Mouse (Mus musculus) brain, embryonic 14.5 days (tissue): Measurements from ENCODE around the gene Faf1. TPM values are rescaled to one million over a fixed set of nuclear protein-coding genes. Genes with fewer than 3 reads are reported as not detected.

Source experiments
- DNase-seq: peaks from one replicate; pipeline ENCODE4 v3.0.0-alpha.2; 2011; ENCODE audit warnings: low read depth
- CTCF ChIP-seq: fragments of 200-500 bp; IDR thresholded peaks from 2 replicates; pipeline ENCODE4 v1.5.1; 2012; ENCODE audit warnings: inconsistent platforms, mild to moderate bottlenecking, moderate library complexity, borderline replicate concordance; ENCODE audit not compliant: insufficient read depth, insufficient read length; ENCODE audit errors: extremely low read depth
- POLR2A ChIP-seq: fragments of 200-500 bp; IDR thresholded peaks from 2 replicates; pipeline ENCODE4 v1.6.1; 2012; ENCODE audit warnings: mild to moderate bottlenecking, inconsistent platforms, borderline replicate concordance; ENCODE audit not compliant: poor library complexity, insufficient read depth, insufficient read length, severe bottlenecking; ENCODE audit errors: extremely low read depth
- polyA plus RNA-seq: library from polyadenylated mRNA; depleted of rRNA; stranded (reverse); fragments of >200 nt; gene quantifications from 2 replicates; pipeline ENCODE4 v1.2.3, GENCODE M21; 2012

The Faf1 gene
- polyA plus RNA-seq, 1 experiment, result 31.7 TPM

DNA sequence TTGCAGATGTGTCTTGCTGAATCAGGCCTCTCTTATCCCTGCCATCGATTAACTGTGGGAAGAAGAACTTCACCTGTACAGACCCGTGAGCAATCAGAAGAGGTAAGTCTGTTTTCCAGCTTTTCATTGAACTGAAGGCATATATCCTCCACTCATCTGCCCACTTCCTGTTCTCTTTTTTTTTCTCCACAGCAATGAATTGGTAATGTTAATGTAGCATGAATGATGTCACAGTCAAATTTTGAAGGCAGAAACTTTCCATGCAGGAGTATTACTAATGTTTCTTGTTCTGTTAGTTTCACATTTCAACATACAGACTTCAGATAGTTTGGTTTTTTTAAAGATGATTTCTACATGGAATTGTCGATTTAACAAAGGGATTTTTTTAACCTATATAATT is 153.4 kb downstream of the Faf1 start:
- DNase-seq, result no peak
- TF ChIP-seq CTCF (no peak), POLR2A (no peak)

DNA sequence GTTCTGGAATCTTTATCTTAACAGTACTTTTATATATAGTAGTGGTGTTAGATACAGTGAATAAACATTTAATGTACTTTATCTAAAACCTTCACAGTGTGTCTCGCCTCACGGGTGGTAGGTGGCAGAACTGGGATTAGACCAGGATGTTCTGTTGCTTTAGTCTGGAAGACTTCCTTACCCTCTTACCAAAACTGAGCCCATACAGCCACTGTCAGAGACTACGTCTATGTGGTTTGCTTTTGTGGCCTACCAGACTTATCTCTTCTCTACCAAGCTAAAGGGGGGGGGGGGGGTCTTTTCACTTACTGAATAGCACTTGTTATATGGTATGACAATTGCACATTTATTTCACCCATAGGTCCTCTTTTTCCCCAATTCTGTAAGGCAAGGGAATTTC is 181.5 kb downstream of the Faf1 start:
- no peak for TF ChIP-seq POLR2A
- no peak for TF ChIP-seq CTCF
- DNase-seq, result no peak

GRCm38 (mm10) chr4:109858571-109859392 is 182.4 kb downstream of the Faf1 start:
- no peak for TF ChIP-seq CTCF
- TF ChIP-seq POLR2A, result no peak
- peak; percentile 72 for DNase-seq

DNA sequence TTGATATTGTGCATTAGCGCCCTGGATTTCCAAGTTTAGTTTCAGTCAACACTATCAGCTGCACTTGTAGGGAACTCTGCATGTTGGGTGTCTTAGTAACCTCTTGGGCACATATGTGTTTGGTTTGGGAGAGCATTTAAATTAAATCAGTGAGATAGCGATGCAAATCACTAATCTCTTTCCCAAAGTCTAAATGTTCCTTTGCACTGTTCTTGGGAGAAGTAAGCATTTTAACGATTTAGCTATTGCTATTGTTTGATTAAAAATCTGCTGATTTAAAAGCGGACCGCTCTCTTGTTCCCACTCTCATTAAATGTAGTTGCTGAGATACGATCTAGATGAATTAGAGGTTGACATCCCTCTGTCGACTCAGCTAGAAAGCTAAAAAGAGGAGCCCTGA is 183.0 kb downstream of the Faf1 start:
- no peak for TF ChIP-seq POLR2A
- no peak for TF ChIP-seq CTCF
- DNase-seq, result peak; percentile 30

DNA sequence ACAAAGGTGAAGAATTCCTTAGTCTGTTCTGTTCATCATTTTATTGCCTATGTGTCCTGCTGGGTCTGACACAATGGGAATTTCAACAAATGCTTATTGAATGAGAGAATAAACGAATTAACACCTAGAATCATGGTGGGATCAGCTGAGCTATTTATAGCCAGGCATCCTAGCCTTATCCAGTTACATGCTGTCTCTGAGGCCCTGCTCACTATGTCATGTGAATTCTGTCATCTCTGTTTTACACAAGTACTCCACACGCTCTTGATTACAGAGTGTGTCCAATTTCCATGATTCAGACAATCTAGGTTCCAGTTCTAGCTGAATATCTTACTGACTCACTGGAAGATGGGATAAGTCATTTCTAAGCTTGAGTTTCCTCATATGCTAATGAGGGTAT is 183.9 kb downstream of the Faf1 start:
- peak; percentile 45 for DNase-seq
- TF ChIP-seq CTCF, result no peak
- no peak for TF ChIP-seq POLR2A

- TF ChIP-seq POLR2A, result no peak
- no peak for TF ChIP-seq CTCF
- DNase-seq, result peak; percentile 53
Measured at GRCm38 (mm10) chr4:109862271-109862670, 185.9 kb downstream of the Faf1 start.

DNA sequence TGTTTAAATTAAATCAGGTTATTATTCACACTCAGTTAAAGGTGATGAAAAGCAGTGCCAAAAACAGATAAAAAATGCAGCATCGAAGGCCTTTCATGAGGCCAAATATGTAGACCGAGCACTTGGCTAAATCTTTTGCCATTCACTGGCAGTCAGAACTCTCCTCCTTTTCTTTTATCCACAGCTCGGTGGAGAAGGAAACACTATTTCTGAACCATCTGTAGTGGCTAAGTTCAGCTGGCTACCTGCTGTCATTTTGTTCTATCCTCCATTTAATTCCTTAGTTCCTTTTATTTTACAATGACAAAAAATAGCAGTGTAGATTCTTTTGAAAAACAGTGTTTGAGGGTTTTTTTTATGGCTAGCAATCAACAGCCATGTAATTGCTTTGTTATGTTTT is 186.6 kb downstream of the Faf1 start:
- TF ChIP-seq CTCF (no peak), POLR2A (no peak)
- DNase-seq, result peak; percentile 80

- DNase-seq, result peak; percentile 48
- TF ChIP-seq CTCF (no peak), POLR2A (no peak)
Measured at GRCm38 (mm10) chr4:109868897-109869484, 192.6 kb downstream of the Faf1 start.

DNA sequence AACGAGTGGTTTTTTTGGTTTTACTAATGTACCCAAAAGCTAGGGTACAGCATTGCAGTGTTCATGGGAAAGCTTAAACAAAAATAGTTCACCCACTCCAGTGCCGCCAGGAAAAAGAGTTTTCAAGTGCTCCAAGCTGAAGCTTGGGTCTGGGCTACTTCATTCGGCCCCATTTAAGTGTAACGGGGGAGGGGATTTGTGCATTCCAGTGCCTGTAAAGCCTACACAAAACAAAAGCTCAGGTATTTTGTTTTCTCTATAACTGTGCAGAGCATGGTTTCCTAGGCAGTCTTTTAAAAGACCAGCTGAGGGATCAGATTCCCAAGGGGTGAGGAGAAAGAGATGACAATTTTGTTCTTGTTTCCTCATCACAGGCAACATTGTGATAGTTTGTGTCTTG is 207.9 kb downstream of the Faf1 start:
- TF ChIP-seq POLR2A, result no peak
- no peak for TF ChIP-seq CTCF
- peak; percentile 33 for DNase-seq

- DNase-seq, result no peak
- TF ChIP-seq CTCF (no peak), POLR2A (no peak)
Measured at GRCm38 (mm10) chr4:109887856-109888357, 211.5 kb downstream of the Faf1 start.

DNA sequence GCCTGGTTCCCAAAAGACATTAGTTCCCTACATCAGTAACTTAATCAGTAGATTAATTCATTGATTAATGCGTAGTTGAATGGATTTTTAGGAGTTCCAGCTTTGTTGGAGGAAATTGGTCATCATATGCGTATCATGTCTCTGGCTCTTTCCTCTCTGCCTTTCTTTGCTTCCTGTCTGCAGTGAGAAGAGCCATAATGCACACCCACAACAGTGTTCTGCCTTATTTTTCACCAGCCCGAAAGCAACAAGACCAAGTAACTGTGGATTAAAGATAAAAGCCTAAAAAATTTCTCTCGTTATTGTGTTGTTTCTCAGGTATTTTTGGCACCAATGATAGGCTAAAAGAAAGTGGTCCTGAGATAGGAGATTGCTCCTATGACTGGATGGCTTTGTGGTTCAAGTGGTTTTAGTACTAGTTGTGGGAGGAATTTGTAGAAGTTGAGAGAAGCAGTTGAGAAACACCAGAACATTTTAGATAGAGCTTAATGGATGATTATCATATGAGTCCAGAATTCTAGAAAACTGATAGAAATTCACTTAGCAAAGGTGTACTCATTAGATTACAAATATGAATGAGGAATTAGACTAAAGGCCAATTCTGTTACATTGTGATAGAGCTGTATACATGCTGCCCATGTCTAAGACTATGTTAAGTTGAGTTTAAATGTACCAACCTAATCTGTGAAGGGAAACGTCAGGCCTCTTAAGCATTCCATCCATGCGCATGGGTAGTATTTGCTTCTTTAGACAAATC is 221.6 kb downstream of the Faf1 start:
- DNase-seq, result no peak
- no peak for TF ChIP-seq POLR2A
- no peak for TF ChIP-seq CTCF
